In genomic region chr9:42109837-42110451, GRCm38 (mm10) we compare ENCODE assay signal across 8 mouse cellular contexts. TPM values are rescaled to one million over a fixed set of nuclear protein-coding genes. Genes with fewer than 3 reads are reported as not detected.
DNase-seq lines count a peak whose midpoint lies in the region; ATAC-seq lines count a peak whose summit lies in the region.

No protein-coding gene starts in this region.

- H3K36me3 ChIP-seq in kidney, embryonic 15.5 days: no peaks in the 10 kb centered on the region
- H3K36me3 ChIP-seq in neural tube, embryonic 15.5 days: no peaks in the 10 kb centered on the region; the same call in 1 of the 2 replicates

- H3K9me3 ChIP-seq in kidney, embryonic 15.5 days (replicated peaks): no peaks in the 10 kb centered on the region
- no peaks in the 10 kb centered on the region for H3K9me3 ChIP-seq in neural tube, embryonic 15.5 days (replicated peaks)

- ATAC-seq in kidney, embryonic 15.5 days (replicated peaks; ENCODE audit: low FRiP score): peak; percentile 93
- ATAC-seq in neural tube, embryonic 15.5 days (ENCODE audit: low FRiP score): peak; percentile 48
- no peak for ATAC-seq in monocyte, adult 5-6 weeks (replicated peaks; ENCODE audit: insufficient number of reproducible peaks, low FRiP score, low TSS enrichment, poor library complexity, severe bottlenecking)

- DNase-seq in left cerebral cortex, adult 18-20 months (ENCODE audit: low spot score in 2 of 2): peak; percentile 56 to 71
- no peak for DNase-seq in left cerebral cortex, postnatal 4 days
- peak; percentile 94 for DNase-seq in adrenal gland, adult 2 months
- peak; percentile 28 to 34 for DNase-seq in heart, adult 9 months (ENCODE audit: low spot score in 2 of 2)
- no peak for DNase-seq in spleen, postnatal 36 days (ENCODE audit: low spot score in 2 of 2)

- H3K4me3 ChIP-seq in kidney, embryonic 15.5 days (replicated peaks): peak overlapping the region; percentile 4; the same call in 1 of the 2 replicates
- H3K4me3 ChIP-seq in neural tube, embryonic 15.5 days (replicated peaks): no peak overlapping the region

- 0 out of 2 replicates have a peak overlapping the region, but pooled peaks have one; percentile 10 for H3K9ac ChIP-seq in kidney, embryonic 15.5 days
- H3K9ac ChIP-seq in neural tube, embryonic 15.5 days (replicated peaks): no peak overlapping the region

- peak overlapping the region; percentile 38 for H3K4me2 ChIP-seq in kidney, embryonic 15.5 days
- no peak overlapping the region for H3K4me2 ChIP-seq in neural tube, embryonic 15.5 days

- H3K27ac ChIP-seq in kidney, embryonic 15.5 days: peak overlapping the region; percentile 94
- no peak overlapping the region; the same call in 1 of the 2 replicates for H3K27ac ChIP-seq in neural tube, embryonic 15.5 days (replicated peaks)

- WGBS in kidney, embryonic 15.5 days: 17% methylated on average over 9 of the region's 9 CpGs
- 30% methylated on average over 9 of the region's 9 CpGs for WGBS in neural tube, embryonic 15.5 days

- no peaks in the 10 kb centered on the region for H3K27me3 ChIP-seq in kidney, embryonic 15.5 days
- H3K27me3 ChIP-seq in neural tube, embryonic 15.5 days (replicated peaks): no peaks in the 10 kb centered on the region

- H3K4me1 ChIP-seq in kidney, embryonic 15.5 days: peaks cover 59% of the 10 kb centered on the region
- H3K4me1 ChIP-seq in neural tube, embryonic 15.5 days: peaks cover 31% of the 10 kb centered on the region

- intact Hi-C loops in left cerebral cortex, postnatal 4 days (cut with DNase I): no loop called here

RNA-seq across cellular contexts. Expression of gene Sorl1, which starts 14.2 kb away (rescaled TPM):
- total RNA-seq in left cerebral cortex, adult 18-20 months (2021): 100 to 1,000 TPM; 180 to 243 TPM
- 10 to 100 TPM; 44.8 to 45.3 TPM for total RNA-seq in left cerebral cortex, postnatal 4 days (2021)
- 10 to 100 TPM; 20.7 to 27.2 TPM for total RNA-seq in adrenal gland, adult 2 months (2021)
- 11.4 and 13.4 TPM in 2 replicates for polyA plus RNA-seq in adrenal gland, adult 2 months (2012; rRNA removed)
- polyA plus RNA-seq in kidney, embryonic 15.5 days (2015; fragmentation: Nextera tagmentation; extraction: Ambion mirVana): 8.4 and 9.1 TPM in 2 replicates
- polyA plus RNA-seq in neural tube, embryonic 15.5 days (2015; fragmentation: Nextera tagmentation; extraction: Ambion mirVana): 12.6 and 13.3 TPM in 2 replicates
- 86.3 to 119 TPM (median 111 TPM) in 3 replicates for total RNA-seq in monocyte, adult 5-6 weeks (2017)

Comparison
In these comparisons a context has a peak if more than half of its experiments do, and no peak if none do; other contexts are left out.
1. DNase-seq: peak in left cerebral cortex, adult 18-20 months (2 of 2), adrenal gland, adult 2 months (single experiment) and heart, adult 9 months (2 of 2); none in left cerebral cortex, postnatal 4 days (single experiment) and spleen, postnatal 36 days (0 of 2).